Mouse (Mus musculus) CD4-positive, CD25-positive, alpha-beta regulatory T cell, adult 9 weeks (primary cell): ENCODE measurements around the gene Hhip. TPM values are rescaled to one million over a fixed set of nuclear protein-coding genes. Genes with fewer than 3 reads are reported as not detected.

Experiments
- polyA plus RNA-seq: library from polyadenylated mRNA; unstranded; fragments of 100-300 nt; shearing (Covaris generic); gene quantifications from one replicate; pipeline ENCODE4 v1.2.1, GENCODE M21; 2017

The Hhip gene
- polyA plus RNA-seq, result not detected

DNA sequence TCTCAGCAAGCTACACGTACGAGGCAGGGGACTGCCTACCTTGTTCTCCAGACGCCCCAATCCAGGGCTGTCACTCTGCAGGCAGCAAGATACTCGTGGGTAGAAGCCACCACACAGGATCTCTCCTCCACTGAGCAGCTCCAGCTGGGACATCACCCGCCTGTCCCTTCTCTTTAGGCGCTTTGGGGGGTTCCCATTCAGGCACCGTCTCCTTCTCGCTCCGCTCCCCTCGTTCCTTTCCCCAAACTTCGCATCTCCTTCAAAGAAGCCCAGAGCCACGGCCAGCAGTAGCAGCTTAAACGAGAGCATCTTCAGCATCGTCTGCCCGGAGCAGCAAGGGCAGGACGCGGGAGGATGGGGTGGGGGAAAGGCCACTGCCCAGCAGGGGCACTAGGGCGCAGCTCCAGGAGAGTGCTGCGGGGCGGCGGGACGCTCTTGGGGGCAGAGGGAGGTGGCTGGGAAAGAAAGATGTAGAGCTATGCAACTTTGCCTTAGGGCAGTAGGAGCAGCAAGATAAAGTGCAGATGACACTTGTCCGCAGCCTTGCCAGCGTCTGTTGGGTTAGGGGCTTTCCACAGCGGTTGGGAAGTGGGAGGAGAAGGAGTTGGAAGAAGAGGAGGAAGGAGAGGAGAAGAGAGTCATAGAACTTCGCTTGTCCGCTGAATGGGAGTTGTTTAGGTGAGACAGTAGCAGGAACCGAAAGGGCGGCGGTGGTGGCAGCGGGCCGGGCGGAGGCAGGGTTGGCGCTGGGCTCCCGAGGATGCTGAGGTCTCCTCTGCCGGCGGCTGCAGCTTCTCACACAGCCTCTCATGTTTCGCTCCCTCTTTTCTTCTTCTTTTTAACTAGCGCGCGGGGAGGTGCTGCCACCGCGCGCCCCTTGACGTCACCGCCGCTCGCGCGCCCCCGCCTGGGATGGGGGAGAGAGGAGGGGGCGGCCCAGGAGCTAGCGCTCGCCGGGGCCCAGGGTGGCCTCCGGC, at the start of gene Hhip:
TSS of gene Hhip (minus strand) at position 809 of the 977 bp plus-strand sequence.

